In the genomic region with DNA sequence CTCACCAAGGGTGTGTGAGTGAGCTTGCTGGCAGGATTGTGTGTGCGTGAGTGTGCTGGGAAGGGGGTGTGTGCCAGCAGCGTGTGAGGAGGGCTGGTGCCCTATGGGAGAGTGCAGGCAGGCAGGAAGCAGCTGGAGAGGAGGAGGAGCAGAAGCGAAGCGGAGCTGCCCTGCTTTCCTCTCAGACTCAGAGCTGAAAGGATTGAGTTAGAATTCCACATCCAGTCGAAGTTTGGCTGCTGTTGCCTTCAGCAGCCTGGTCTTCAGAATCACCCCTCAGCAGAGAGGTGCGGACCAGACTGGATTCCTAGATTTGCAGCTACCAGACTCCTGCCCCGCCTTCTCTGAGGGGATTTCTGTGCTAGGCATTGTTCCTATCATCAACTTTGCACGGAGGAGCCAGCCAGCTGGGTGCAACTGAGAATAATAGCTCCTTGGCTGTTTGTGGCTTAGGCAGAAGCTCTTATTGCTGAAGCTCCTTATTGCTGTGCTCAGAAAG, we compare ENCODE assay signal across 9 mouse cellular contexts. TPM values are rescaled to one million over a fixed set of nuclear protein-coding genes. Genes with fewer than 3 reads are reported as not detected.
DNase-seq lines count a peak whose midpoint lies in the region; ATAC-seq and TF ChIP-seq lines count a peak whose summit lies in the region.
"Had no signal": no experiment of that assay in that cellular context is flagged by ENCODE, and none has a peak within 500 bp of the region (broad histone marks: within the 10 kb centered on the region; RNA-seq: fewer than 3 reads in every experiment).

No protein-coding gene starts in this region.

- no peaks in the 10 kb centered on the region for H3K9me3 ChIP-seq in midbrain, embryonic 10.5 days (replicated peaks)
- H3K9me3 ChIP-seq in stomach, postnatal 0 days (ENCODE audit: control insufficient read depth, low read length) = no peaks in the 10 kb centered on the region

- H3K4me3 ChIP-seq in gastrocnemius, adult 2 months = peak overlapping the region; percentile 28
- H3K4me3 ChIP-seq in layer of hippocampus, adult 2 months = peak overlapping the region; percentile 56
- H3K4me3 ChIP-seq in midbrain, embryonic 10.5 days = peak overlapping the region; percentile 45
- H3K4me3 ChIP-seq in stomach, postnatal 0 days (ENCODE audit: low read depth, low read length) = no peak overlapping the region
- H3K4me3 ChIP-seq: heart, adult 2 months had no signal

- H3K27me3 ChIP-seq in midbrain, embryonic 10.5 days (ENCODE audit: low read depth, poor library complexity, severe bottlenecking) = no peaks in the 10 kb centered on the region
- H3K27me3 ChIP-seq in stomach, postnatal 0 days (ENCODE audit: control insufficient read depth, insufficient read depth, low read length) = no peaks in the 10 kb centered on the region

- WGBS in midbrain, embryonic 10.5 days = 3% methylated on average over 8 of the region's 8 CpGs
- 7% methylated on average over 8 of the region's 8 CpGs for WGBS in stomach, postnatal 0 days

- H3K4me2 ChIP-seq in stomach, postnatal 0 days (replicated peaks; ENCODE audit: low read depth) = peak overlapping the region; percentile 42

- no peak overlapping the region for H3K27ac ChIP-seq in gastrocnemius, adult 2 months
- peak overlapping the region; percentile 85 for H3K27ac ChIP-seq in layer of hippocampus, adult 2 months
- peak overlapping the region; percentile 83 for H3K27ac ChIP-seq in midbrain, embryonic 10.5 days (replicated peaks)
- H3K27ac ChIP-seq in stomach, postnatal 0 days (replicated peaks) = 0 out of 2 replicates have a peak overlapping the region, but pooled peaks have one; percentile 6
- H3K27ac ChIP-seq: heart, adult 2 months had no signal

- no peak for DNase-seq in gastrocnemius, adult 2 months
- DNase-seq in gastrocnemius, postnatal 25 days = no peak
- DNase-seq in ZHBTc4 (ENCODE audit: low read depth, low spot score) = peak; percentile 58
- peak; percentile 78 to 80 for DNase-seq in frontal cortex, adult 2 months (ENCODE audit: extremely low spot score in 1 of 2, low spot score in 1 of 2)
- DNase-seq in layer of hippocampus, adult 2 months (ENCODE audit: low spot score in 2 of 2) = peak; percentile 64 to 78
- peak; percentile 61 for DNase-seq in midbrain, embryonic 10.5 days (ENCODE audit: low spot score)
- peak; percentile 21 for DNase-seq in stomach, postnatal 0 days (ENCODE audit: low spot score)
- DNase-seq in testis, postnatal 10 days (ENCODE audit: low spot score) = no peak

- H3K36me3 ChIP-seq in midbrain, embryonic 10.5 days = no peaks in the 10 kb centered on the region
- no peaks in the 10 kb centered on the region for H3K36me3 ChIP-seq in stomach, postnatal 0 days (ENCODE audit: control insufficient read depth, insufficient read depth, low read length)

- intact Hi-C loops in gastrocnemius, adult 2 months (cut with DNase I) = no loop called here

- 0 out of 2 replicates have a peak overlapping the region, but pooled peaks have one; percentile 13 for H3K9ac ChIP-seq in stomach, postnatal 0 days (ENCODE audit: low read length)

- TF ChIP-seq EP300 in stomach, postnatal 0 days (optimal IDR thresholded peaks at IDR 0.05) = no peak

- no peak for ATAC-seq in stomach, postnatal 0 days (ENCODE audit: low FRiP score, low TSS enrichment)

- peaks cover 22% of the 10 kb centered on the region for H3K4me1 ChIP-seq in midbrain, embryonic 10.5 days
- H3K4me1 ChIP-seq in stomach, postnatal 0 days (replicated peaks; ENCODE audit: control insufficient read depth, insufficient read depth) = no peaks in the 10 kb centered on the region

- no peak for TF ChIP-seq CTCF in gastrocnemius, adult 2 months (IDR thresholded peaks at IDR 0.05)
- no peak for TF ChIP-seq CTCF in layer of hippocampus, adult 2 months (conservative IDR thresholded peaks at IDR 0.05)
- TF ChIP-seq CTCF in stomach, postnatal 0 days (IDR thresholded peaks at IDR 0.05; ENCODE audit: low read depth) = no peak

RNA-seq across cellular contexts. Expression of gene Atp8b5, which starts 57.8 kb away (rescaled TPM):
- under 1 TPM in 1 of 2 experiments, not detected in 1; 0.06 TPM for total RNA-seq in gastrocnemius, adult 2 months (2021)
- not detected for total RNA-seq in gastrocnemius, postnatal 25 days (2021)
- polyA plus RNA-seq in frontal cortex, adult 2 months (2012; rRNA removed) = 0.68 and 0.82 TPM in 2 replicates
- under 1 TPM; 0.29 to 0.31 TPM for total RNA-seq in layer of hippocampus, adult 2 months (2021)
- 0.57 TPM in 2 replicates for polyA plus RNA-seq in midbrain, embryonic 10.5 days (2016; fragmentation: Nextera tagmentation; extraction: Ambion mirVana)
- polyA plus RNA-seq in stomach, postnatal 0 days (2015; fragmentation: Nextera tagmentation; extraction: Ambion mirVana) = 0.23 and 0.41 TPM in 2 replicates

Comparison
In these comparisons a context has a peak if more than half of its experiments do, and no peak if none do; other contexts are left out.
1. DNase-seq: peak in ZHBTc4 (single experiment), frontal cortex, adult 2 months (2 of 2), layer of hippocampus, adult 2 months (2 of 2), midbrain, embryonic 10.5 days (single experiment) and stomach, postnatal 0 days (single experiment); none in gastrocnemius, adult 2 months (single experiment), gastrocnemius, postnatal 25 days (single experiment) and testis, postnatal 10 days (single experiment).